In the genomic region with DNA sequence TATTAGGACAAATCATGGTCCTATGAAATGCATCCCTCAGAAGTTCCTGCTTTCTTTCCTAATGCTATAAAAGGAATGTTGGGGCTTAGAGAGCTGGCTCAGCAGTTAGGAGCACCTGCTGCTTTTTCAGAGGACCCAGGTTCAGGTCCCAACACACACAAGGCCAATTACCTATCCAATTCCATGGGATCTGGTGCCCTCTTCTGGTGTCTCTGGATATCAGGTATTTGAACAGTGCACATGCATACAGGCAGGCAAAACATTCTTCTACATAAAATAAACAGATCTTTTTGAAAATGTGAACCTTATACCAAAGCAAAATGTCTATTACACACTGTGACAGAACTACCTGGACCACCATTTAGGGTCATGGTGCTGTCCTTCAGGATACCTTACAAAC, we compare ENCODE assay signal across 19 mouse cellular contexts.
A peak's percentile ranks its signal among the peaks of the same experiment; 100 is the strongest.
DNase-seq lines count a peak whose midpoint lies in the region; ATAC-seq and TF ChIP-seq lines count a peak whose summit lies in the region.
"Had no signal": no experiment of that assay in that cellular context is flagged by ENCODE, and none has a peak within 500 bp of the region (broad histone marks: within the 10 kb centered on the region; RNA-seq: fewer than 3 reads in every experiment).

No protein-coding gene starts in this region.

- H3K79me2 ChIP-seq in CH12.LX (replicated peaks; ENCODE audit: control insufficient read depth, extremely low read depth, insufficient read depth, poor library complexity, severe bottlenecking) = no peaks in the 10 kb centered on the region

- no peak for ATAC-seq in hindbrain, embryonic 13.5 days (ENCODE audit: low FRiP score)
- ATAC-seq in CD4-positive, CD25-positive, alpha-beta regulatory T cell, adult 4 months = no peak
- ATAC-seq: forebrain, embryonic 13.5 days; hindbrain, embryonic 16.5 days; intestine, embryonic 15.5 days had no signal

- no peak for DNase-seq in layer of hippocampus, adult 2 months (ENCODE audit: low spot score in 2 of 2)
- DNase-seq in layer of hippocampus, adult 18-20 months (ENCODE audit: low spot score in 2 of 2) = no peak
- peak; percentile 14 for DNase-seq in 416B (ENCODE audit: low read depth)
- DNase-seq in CH12.LX (ENCODE audit: extremely low read depth) = peak; percentile 26
- peak; percentile 34 for DNase-seq in R1 (ENCODE audit: low read depth, low spot score)
- no peak for DNase-seq in adrenal gland, postnatal 25 days
- DNase-seq: adrenal gland, adult 2 months; cerebellum, adult 18-20 months; cerebellum, postnatal 25 days; embryo, embryonic 11 days; gastrocnemius, postnatal 10 days; heart, postnatal 4 days had no signal

- no peak overlapping the region for H3K4me3 ChIP-seq in layer of hippocampus, adult 2 months
- H3K4me3 ChIP-seq in CH12.LX (replicated peaks in 1 of 3; ENCODE audit: low read depth in 2 of 3, low read length in 2 of 3, poor library complexity in 1 of 3) = no peak overlapping the region
- no peak overlapping the region for H3K4me3 ChIP-seq in hindbrain, embryonic 13.5 days
- H3K4me3 ChIP-seq: forebrain, embryonic 13.5 days; heart, embryonic 10.5 days; intestine, embryonic 15.5 days; midbrain, embryonic 12.5 days had no signal

- no peak for TF ChIP-seq POLR2A in CH12.LX (IDR thresholded peaks at IDR 0.05; ENCODE audit: low read depth, low read length)

- H3K4me2 ChIP-seq in CH12.LX (ENCODE audit: insufficient read depth, low read depth, poor library complexity, severe bottlenecking) = no peak overlapping the region
- no peak overlapping the region for H3K4me2 ChIP-seq in hindbrain, embryonic 13.5 days
- H3K4me2 ChIP-seq: forebrain, embryonic 13.5 days; intestine, embryonic 15.5 days; midbrain, embryonic 12.5 days had no signal

- no peak overlapping the region for H3K27ac ChIP-seq in layer of hippocampus, adult 2 months
- H3K27ac ChIP-seq in CH12.LX (ENCODE audit: insufficient read depth, low read depth) = no peak overlapping the region
- H3K27ac ChIP-seq in hindbrain, embryonic 13.5 days = no peak overlapping the region
- H3K27ac ChIP-seq: forebrain, embryonic 13.5 days; heart, embryonic 10.5 days; intestine, embryonic 15.5 days; midbrain, embryonic 12.5 days had no signal

- dilution Hi-C loops in CH12.LX (cut with MboI; ENCODE audit: extremely low pct_ligation_motif_present, extremely low pct_unique_long_range_greater_than_20kb, low sequenced_read_pairs) = no loop called here

- H3K36me3 ChIP-seq in CH12.LX (replicated peaks in 1 of 2; ENCODE audit: control insufficient read depth in 1 of 2, insufficient read depth in 1 of 2, low read length in 1 of 2) = no peaks in the 10 kb centered on the region
- no peaks in the 10 kb centered on the region for H3K36me3 ChIP-seq in hindbrain, embryonic 13.5 days
- H3K36me3 ChIP-seq: heart, embryonic 10.5 days; intestine, embryonic 15.5 days; midbrain, embryonic 12.5 days had no signal

- no peak overlapping the region for H3K9ac ChIP-seq in CH12.LX (ENCODE audit: insufficient read depth, low read depth)
- no peak overlapping the region for H3K9ac ChIP-seq in hindbrain, embryonic 13.5 days
- H3K9ac ChIP-seq: forebrain, embryonic 13.5 days; intestine, embryonic 15.5 days; midbrain, embryonic 12.5 days had no signal

- in situ Hi-C loops in CH12.LX (cut with MboI; ENCODE audit: low pct_ligation_motif_present, low pct_unique_long_range_greater_than_20kb, low sequenced_read_pairs) = no loop called here

- no peaks in the 10 kb centered on the region for H3K27me3 ChIP-seq in CH12.LX (replicated peaks)
- no peaks in the 10 kb centered on the region for H3K27me3 ChIP-seq in hindbrain, embryonic 13.5 days
- H3K27me3 ChIP-seq: forebrain, embryonic 13.5 days; intestine, embryonic 15.5 days; midbrain, embryonic 12.5 days had no signal

- no peaks in the 10 kb centered on the region for H3K9me3 ChIP-seq in CH12.LX (replicated peaks; ENCODE audit: low read length)
- H3K9me3 ChIP-seq in hindbrain, embryonic 13.5 days = no peaks in the 10 kb centered on the region
- H3K9me3 ChIP-seq: forebrain, embryonic 13.5 days; heart, embryonic 10.5 days; intestine, embryonic 15.5 days; midbrain, embryonic 12.5 days had no signal

- no peaks in the 10 kb centered on the region for H3K4me1 ChIP-seq in CH12.LX (ENCODE audit: control insufficient read depth in 1 of 2, insufficient read depth in 2 of 2)
- no peaks in the 10 kb centered on the region for H3K4me1 ChIP-seq in hindbrain, embryonic 13.5 days (replicated peaks)
- H3K4me1 ChIP-seq: forebrain, embryonic 13.5 days; heart, embryonic 10.5 days; intestine, embryonic 15.5 days; midbrain, embryonic 12.5 days had no signal

- peak; percentile 54 for TF ChIP-seq RAD21 in CH12.LX (IDR thresholded peaks at IDR 0.05; ENCODE audit: low read depth, low read length)

- TF ChIP-seq EP300 in CH12.LX (IDR thresholded peaks at IDR 0.05; ENCODE audit: low read length) = no peak

- peak; percentile 68 for TF ChIP-seq CTCF in layer of hippocampus, adult 2 months (conservative IDR thresholded peaks at IDR 0.05)
- TF ChIP-seq CTCF in CH12.LX (conservative IDR thresholded peaks at IDR 0.05 in 1 of 2, IDR thresholded peaks at IDR 0.05 in 1 of 2; ENCODE audit: low read depth in 2 of 2, low read length in 2 of 2) = peak; percentile 23 to 55; a peak in 2 of 4 replicates

TF ChIP-seq in CH12.LX, 34 proteins besides CTCF, POLR2A, EP300 and RAD21:
- TF ChIP-seq PAX5 (IDR thresholded peaks at IDR 0.05; ENCODE audit: low read length) (no peak), MAX (IDR thresholded peaks at IDR 0.05; ENCODE audit: low read length) (no peak), SMC3 (IDR thresholded peaks at IDR 0.05; ENCODE audit: low read depth, low read length) (no peak), CHD2 (IDR thresholded peaks at IDR 0.05; ENCODE audit: low read length) (no peak), JUND (conservative IDR thresholded peaks at IDR 0.05; ENCODE audit: low read depth, low read length) (no peak), ZC3H11A (IDR thresholded peaks at IDR 0.05; ENCODE audit: low read depth, low read length) (no peak), ZNF384 (IDR thresholded peaks at IDR 0.05; ENCODE audit: low read depth, low read length) (no peak), ZMIZ1 (IDR thresholded peaks at IDR 0.05; ENCODE audit: low read depth, low read length) (no peak)
TF ChIP-seq in CH12.LX: peak in this region for 0.

Comparison
In these comparisons a context has a peak if more than half of its experiments do, and no peak if none do; other contexts are left out.
1. DNase-seq: peak in 416B (single experiment), CH12.LX (single experiment) and R1 (single experiment); none in layer of hippocampus, adult 2 months (0 of 2), layer of hippocampus, adult 18-20 months (0 of 2) and adrenal gland, postnatal 25 days (single experiment).